In the genomic region with DNA sequence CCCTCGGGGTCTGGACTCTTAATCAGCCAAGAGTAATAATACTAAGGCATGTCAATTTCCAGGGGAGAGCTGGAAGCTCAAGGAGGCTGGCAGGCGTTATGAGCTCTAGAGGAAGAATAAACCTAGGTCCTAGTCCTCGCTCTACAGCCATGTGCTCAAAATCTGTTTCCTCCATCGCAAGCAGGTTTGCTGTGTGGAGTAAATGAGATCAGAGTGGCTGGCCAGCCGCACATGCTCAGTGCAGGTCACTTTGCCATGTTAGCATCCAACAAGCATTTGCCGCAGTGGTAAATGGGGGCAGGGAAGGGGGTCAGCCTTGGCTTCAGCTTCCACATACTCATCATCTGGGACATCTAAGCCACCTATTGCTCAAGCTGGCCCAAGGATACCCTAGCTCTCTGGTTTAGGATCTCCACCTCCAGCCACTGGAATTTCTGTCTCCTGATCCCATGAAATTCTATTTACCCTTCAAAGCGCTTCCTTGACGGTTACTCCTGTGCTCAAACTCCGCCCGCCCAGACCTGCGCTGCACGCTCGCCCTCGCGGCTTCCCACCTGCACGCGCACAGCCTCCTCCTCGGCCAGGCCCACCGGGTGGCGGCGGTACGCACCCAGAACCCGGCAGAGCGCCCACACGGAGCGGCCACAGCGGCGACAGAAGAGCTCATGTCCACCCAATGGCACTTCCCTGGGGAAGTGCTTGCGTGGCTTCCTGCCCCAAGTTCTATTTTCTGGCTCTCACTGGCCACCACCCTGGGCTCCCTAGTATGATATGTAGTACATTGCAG, we compare ENCODE assay signal across 7 mouse cellular contexts. TPM values are rescaled to one million over a fixed set of nuclear protein-coding genes. Genes with fewer than 3 reads are reported as not detected.
DNase-seq lines count a peak whose midpoint lies in the region; ATAC-seq and TF ChIP-seq lines count a peak whose summit lies in the region.

No protein-coding gene starts in this region.

- H3K36me3 ChIP-seq in G1E (replicated peaks): peaks cover 74% of the 10 kb centered on the region
- no peaks in the 10 kb centered on the region for H3K36me3 ChIP-seq in hindbrain, embryonic 12.5 days
- H3K36me3 ChIP-seq in liver, embryonic 15.5 days (replicated peaks): 0 out of 2 replicates have a peak, but pooled peaks cover 7% of the 10 kb centered on the region
- no peaks in the 10 kb centered on the region for H3K36me3 ChIP-seq in neural tube, embryonic 13.5 days

- no peak for ATAC-seq in G1E (ENCODE audit: extremely low read depth, insufficient number of reproducible peaks, low FRiP score, poor library complexity, severe bottlenecking)
- no peak for ATAC-seq in hindbrain, embryonic 12.5 days (ENCODE audit: low FRiP score)
- no peak for ATAC-seq in liver, embryonic 15.5 days (ENCODE audit: insufficient read depth)
- no peak for ATAC-seq in neural tube, embryonic 13.5 days (ENCODE audit: low read depth)

- no peaks in the 10 kb centered on the region for H3K9me3 ChIP-seq in G1E (replicated peaks)
- H3K9me3 ChIP-seq in hindbrain, embryonic 12.5 days (replicated peaks): no peaks in the 10 kb centered on the region
- no peaks in the 10 kb centered on the region for H3K9me3 ChIP-seq in liver, embryonic 15.5 days (replicated peaks)
- H3K9me3 ChIP-seq in neural tube, embryonic 13.5 days: no peaks in the 10 kb centered on the region

- peak overlapping the region; percentile 76 for H3K27ac ChIP-seq in bone marrow macrophage, adult 2 months (ENCODE audit: insufficient read depth, low read depth, low read length)
- no peak overlapping the region for H3K27ac ChIP-seq in hindbrain, embryonic 12.5 days
- peak overlapping the region; percentile 65 for H3K27ac ChIP-seq in liver, embryonic 15.5 days (replicated peaks)
- H3K27ac ChIP-seq in neural tube, embryonic 13.5 days (replicated peaks): no peak overlapping the region

- no peaks in the 10 kb centered on the region for H3K27me3 ChIP-seq in G1E (ENCODE audit: insufficient read depth, low read length)
- H3K27me3 ChIP-seq in hindbrain, embryonic 12.5 days: peaks cover 60% of the 10 kb centered on the region
- peaks cover 46% of the 10 kb centered on the region for H3K27me3 ChIP-seq in liver, embryonic 15.5 days
- peaks cover 65% of the 10 kb centered on the region for H3K27me3 ChIP-seq in neural tube, embryonic 13.5 days

- no peak for TF ChIP-seq CTCF in G1E (IDR thresholded peaks at IDR 0.05; ENCODE audit: low read depth, low read length)
- TF ChIP-seq CTCF in bone marrow macrophage, adult 2 months (IDR thresholded peaks at IDR 0.05; ENCODE audit: low read depth, low read length): no peak

- TF ChIP-seq POLR2A in bone marrow macrophage, adult 2 months (IDR thresholded peaks at IDR 0.05; ENCODE audit: borderline replicate concordance, low read depth, low read length): no peak

- peak overlapping the region; percentile 67 for H3K4me3 ChIP-seq in G1E (ENCODE audit: low read depth, low read length)
- H3K4me3 ChIP-seq in bone marrow macrophage, adult 2 months (ENCODE audit: insufficient read depth, low read length): peak overlapping the region; percentile 68
- H3K4me3 ChIP-seq in hindbrain, embryonic 12.5 days: peak overlapping the region; percentile 6
- peak overlapping the region; percentile 65 for H3K4me3 ChIP-seq in liver, embryonic 15.5 days (replicated peaks)
- peak overlapping the region; percentile 24 for H3K4me3 ChIP-seq in neural tube, embryonic 13.5 days

- no peak for DNase-seq in G1E (ENCODE audit: low spot score)
- DNase-seq in Muller cell, postnatal 12 days (ENCODE audit: inconsistent ontology term): no peak
- DNase-seq in layer of hippocampus, postnatal 25 days (ENCODE audit: extremely low spot score in 1 of 2, low spot score in 1 of 2): no peak

- WGBS in hindbrain, embryonic 12.5 days: 11% methylated on average over 29 of the region's 29 CpGs
- 15% methylated on average over 29 of the region's 29 CpGs for WGBS in liver, embryonic 15.5 days (ENCODE audit: insufficient replicate concordance)
- 12% methylated on average over 29 of the region's 29 CpGs for WGBS in neural tube, embryonic 13.5 days

- H3K4me1 ChIP-seq in G1E (ENCODE audit: insufficient read depth, low read depth, low read length): peaks cover 69% of the 10 kb centered on the region
- peaks cover 21% of the 10 kb centered on the region for H3K4me1 ChIP-seq in bone marrow macrophage, adult 2 months (ENCODE audit: control insufficient read depth, insufficient read depth, low read length)
- H3K4me1 ChIP-seq in hindbrain, embryonic 12.5 days: peaks cover 16% of the 10 kb centered on the region
- H3K4me1 ChIP-seq in liver, embryonic 15.5 days (replicated peaks): peaks cover 40% of the 10 kb centered on the region
- peaks cover 22% of the 10 kb centered on the region for H3K4me1 ChIP-seq in neural tube, embryonic 13.5 days (replicated peaks)

- H3K9ac ChIP-seq in hindbrain, embryonic 12.5 days: no peak overlapping the region
- H3K9ac ChIP-seq in liver, embryonic 15.5 days: peak overlapping the region; percentile 37; the same call in 1 of the 2 replicates
- H3K9ac ChIP-seq in neural tube, embryonic 13.5 days: no peak overlapping the region

- peak overlapping the region; percentile 42 for H3K4me2 ChIP-seq in hindbrain, embryonic 12.5 days (replicated peaks)
- H3K4me2 ChIP-seq in liver, embryonic 15.5 days: peak overlapping the region; percentile 82
- H3K4me2 ChIP-seq in neural tube, embryonic 13.5 days: peak overlapping the region; percentile 52

RNA-seq across cellular contexts. Expression of a gene that starts 1.8 kb away (rescaled TPM):
- total RNA-seq in G1E (2014; fragmentation: Nextera tagmentation) (13.0 and 18.7 TPM in 2 replicates), G1E (2017) (18.2 and 19.5 TPM in 2 replicates)
- 25.9 and 27.2 TPM in 2 replicates for polyA plus RNA-seq in G1E (2012)
- polyA plus RNA-seq in bone marrow macrophage, adult 2 months (2012; ENCODE audit: insufficient read depth, insufficient read length, missing spikeins): 41.5 and 58.1 TPM in 2 replicates
- 0.95 and 1.7 TPM in 2 replicates for polyA plus RNA-seq in hindbrain, embryonic 12.5 days (2016; fragmentation: Nextera tagmentation; extraction: Ambion mirVana)
- 7.4 and 9.3 TPM in 2 replicates for polyA plus RNA-seq in liver, embryonic 15.5 days (2015; fragmentation: Nextera tagmentation; extraction: Ambion mirVana)
- polyA plus RNA-seq in neural tube, embryonic 13.5 days (2015; fragmentation: Nextera tagmentation; extraction: Ambion mirVana): 0.95 and 2.1 TPM in 2 replicates
- total RNA-seq in layer of hippocampus, postnatal 25 days (2021): under 1 TPM; 0.42 to 0.54 TPM

RNA-seq across cellular contexts. Expression of a gene that starts 45.1 kb away (rescaled TPM):
- total RNA-seq in G1E (2014; fragmentation: Nextera tagmentation) (63.1 and 64.9 TPM in 2 replicates), G1E (2017) (79.3 and 82.6 TPM in 2 replicates)
- 55.0 and 57.1 TPM in 2 replicates for polyA plus RNA-seq in G1E (2012)
- polyA plus RNA-seq in bone marrow macrophage, adult 2 months (2012; ENCODE audit: insufficient read depth, insufficient read length, missing spikeins): 41.8 and 43.4 TPM in 2 replicates
- 74.3 and 76.5 TPM in 2 replicates for polyA plus RNA-seq in hindbrain, embryonic 12.5 days (2016; fragmentation: Nextera tagmentation; extraction: Ambion mirVana)
- 45.1 and 51.9 TPM in 2 replicates for polyA plus RNA-seq in liver, embryonic 15.5 days (2015; fragmentation: Nextera tagmentation; extraction: Ambion mirVana)
- 70.4 and 72.2 TPM in 2 replicates for polyA plus RNA-seq in neural tube, embryonic 13.5 days (2015; fragmentation: Nextera tagmentation; extraction: Ambion mirVana)
- total RNA-seq in layer of hippocampus, postnatal 25 days (2021): 10 to 100 TPM; 20.3 to 24.5 TPM

Comparison
In these comparisons a context has a peak if more than half of its experiments do, and no peak if none do; other contexts are left out.
1. H3K4me3 ChIP-seq: peak in every context shown above with its lines; median percentile 68 in bone marrow macrophage, adult 2 months; 67 in G1E; 65 in liver, embryonic 15.5 days; 24 in neural tube, embryonic 13.5 days; 6 in hindbrain, embryonic 12.5 days.
2. H3K27ac ChIP-seq: peak in bone marrow macrophage, adult 2 months (single experiment) and liver, embryonic 15.5 days (single experiment); none in hindbrain, embryonic 12.5 days (single experiment) and neural tube, embryonic 13.5 days (single experiment).
3. Peak in every context shown above with its lines, with median percentiles within 50 percentile points of each other: H3K4me2 ChIP-seq.